Mouse (Mus musculus): ENCODE results near the gene Dynlt1a. TPM values are rescaled to one million over a fixed set of nuclear protein-coding genes. Genes with fewer than 3 reads are reported as not detected.
A peak's percentile ranks its signal among the peaks of the same experiment; 100 is the strongest.
"Not testable (repeated sequence)": the region's sequence is repeated elsewhere in the genome, so short reads cannot be mapped to it uniquely, and the experiment has no call there.

The Dynlt1a gene
- polyA plus RNA-seq, 1 experiment from 2014 or later: 6.4 TPM

- H3K27ac ChIP-seq (ENCODE audit: low read length); H3K9me3 ChIP-seq (ENCODE audit: low read length); H3K27me3 ChIP-seq (replicated peaks; ENCODE audit: insufficient read depth, low read length); H3K4me1 ChIP-seq (ENCODE audit: insufficient read depth, low read depth, low read length); H3K36me3 ChIP-seq (ENCODE audit: insufficient read depth, low read length): not testable (repeated sequence)
- Histone ChIP-seq H3K4me2 (replicated peaks; ENCODE audit: low read depth, low read length) (peak overlapping the region; percentile 62), H3K4me3 (ENCODE audit: low read depth, low read length) (peak overlapping the region; percentile 47), H3K9ac (replicated peaks; ENCODE audit: low read depth) (0 out of 2 replicates have a peak overlapping the region, but pooled peaks have one; percentile 29)
- DNase-seq (ENCODE audit: low spot score) (peak; percentile 20), ATAC-seq (peak; percentile 23)
- under 1% methylated on average over 23 of the region's 25 CpGs for WGBS
Measured at GRCm38 (mm10) chr17:6270840-6271239, 46.5 kb downstream of the Dynlt1a start.

GRCm38 (mm10) chr17:6269876-6270831, 47.1 kb downstream of the Dynlt1a start:
- not testable (repeated sequence) for H3K36me3 ChIP-seq (ENCODE audit: insufficient read depth, low read length); H3K27me3 ChIP-seq (replicated peaks; ENCODE audit: insufficient read depth, low read length); H3K27ac ChIP-seq (ENCODE audit: low read length); H3K4me1 ChIP-seq (ENCODE audit: insufficient read depth, low read depth, low read length); H3K9me3 ChIP-seq (ENCODE audit: low read length)
- DNase-seq (ENCODE audit: low spot score): peak; percentile 4
- 2% methylated on average over 37 of the region's 84 CpGs for WGBS
- Histone ChIP-seq H3K4me2 (replicated peaks; ENCODE audit: low read depth, low read length) (peak overlapping the region; percentile 62), H3K9ac (replicated peaks; ENCODE audit: low read depth) (0 out of 2 replicates have a peak overlapping the region, but pooled peaks have one; percentile 29), H3K4me3 (ENCODE audit: low read depth, low read length) (peak overlapping the region; percentile 47)
- peak; percentile 96 for ATAC-seq

- H3K27ac ChIP-seq (ENCODE audit: low read length); H3K4me1 ChIP-seq (ENCODE audit: insufficient read depth, low read depth, low read length); ATAC-seq; H3K36me3 ChIP-seq (ENCODE audit: insufficient read depth, low read length); H3K4me2 ChIP-seq (replicated peaks; ENCODE audit: low read depth, low read length); H3K9ac ChIP-seq (replicated peaks; ENCODE audit: low read depth); H3K4me3 ChIP-seq (ENCODE audit: low read depth, low read length); H3K27me3 ChIP-seq (replicated peaks; ENCODE audit: insufficient read depth, low read length); H3K9me3 ChIP-seq (ENCODE audit: low read length): not testable (repeated sequence)
- 1% methylated on average over 13 of the region's 20 CpGs for WGBS
- DNase-seq (ENCODE audit: low spot score): peak; percentile 0
Measured at GRCm38 (mm10) chr17:6257070-6257456, 60.2 kb downstream of the Dynlt1a start.

- not testable (repeated sequence) for H3K9ac ChIP-seq (replicated peaks; ENCODE audit: low read depth); H3K4me2 ChIP-seq (replicated peaks; ENCODE audit: low read depth, low read length); DNase-seq (ENCODE audit: low spot score); H3K27me3 ChIP-seq (replicated peaks; ENCODE audit: insufficient read depth, low read length); H3K9me3 ChIP-seq (ENCODE audit: low read length); H3K4me3 ChIP-seq (ENCODE audit: low read depth, low read length); H3K36me3 ChIP-seq (ENCODE audit: insufficient read depth, low read length); H3K4me1 ChIP-seq (ENCODE audit: insufficient read depth, low read depth, low read length); H3K27ac ChIP-seq (ENCODE audit: low read length)
- peak; percentile 44 for ATAC-seq
- no CpG with 5 or more reads among the region's 51 CpGs for WGBS
Measured at GRCm38 (mm10) chr17:6256400-6257069, 60.8 kb downstream of the Dynlt1a start, which contains the start of gene Tmem181a. TSS of gene Tmem181a (plus strand) at chr17:6256860.

Other genes with a start within 250 kb of the Dynlt1a start
- 2.5 and 3.0 TPM in 2 replicates for gene Serac1, start 237.8 kb downstream of the Dynlt1a start, polyA plus RNA-seq (2015; fragmentation: Nextera tagmentation; extraction: Ambion mirVana)
- 135 and 139 TPM in 2 replicates for gene Gtf2h5, start 237.7 kb downstream of the Dynlt1a start, polyA plus RNA-seq (2015; fragmentation: Nextera tagmentation; extraction: Ambion mirVana)
- 34.4 and 35.4 TPM in 2 replicates for gene Tulp4, start 211.1 kb downstream of the Dynlt1a start, polyA plus RNA-seq (2015; fragmentation: Nextera tagmentation; extraction: Ambion mirVana)
- gene Tmem181a, start 60.6 kb downstream of the Dynlt1a start, polyA plus RNA-seq (2015; fragmentation: Nextera tagmentation; extraction: Ambion mirVana): 15.0 and 16.1 TPM in 2 replicates
- gene Dynlt1b, start 112.6 kb upstream of the Dynlt1a start, polyA plus RNA-seq (2015; fragmentation: Nextera tagmentation; extraction: Ambion mirVana): 537 and 571 TPM in 2 replicates